Mouse (Mus musculus) liver, postnatal 0 days (tissue): ENCODE results near the gene Ceacam13. TPM values are rescaled to one million over a fixed set of nuclear protein-coding genes. Genes with fewer than 3 reads are reported as not detected.
"Not testable (repeated sequence)": the region's sequence is repeated elsewhere in the genome, so short reads cannot be mapped to it uniquely, and the experiment has no call there.

Experiments
- ATAC-seq: fragments of 200-750 bp; cut with Nextera tagmentation; 2 replicates; pipeline ENCODE4 v1.8.0; 2017; ENCODE audit warnings: mild to moderate bottlenecking, moderate library complexity
- DNase-seq: peaks from one replicate; pipeline ENCODE4 v3.0.0-alpha.2; 2016
- H3K27ac ChIP-seq: fragments of 300-500 bp; sonication (generic); 2 replicates; pipeline ENCODE4 v1.5.1; 2014; ENCODE audit warnings: antibody characterized with exemption, moderate library complexity, mild to moderate bottlenecking, low read depth
- H3K27me3 ChIP-seq: fragments of 300-500 bp; sonication (generic); 2 replicates; pipeline ENCODE4 v1.6.1; 2014; ENCODE audit warnings: low read length, control low read depth, mixed read lengths; ENCODE audit not compliant: insufficient read depth
- H3K36me3 ChIP-seq: fragments of 300-500 bp; sonication (generic); replicated peaks from 2 replicates; pipeline ENCODE4 v1.6.1; 2014; ENCODE audit warnings: mild to moderate bottlenecking, control low read depth, low read length, moderate library complexity, mixed read lengths; ENCODE audit not compliant: insufficient read depth
- H3K4me1 ChIP-seq: fragments of 300-500 bp; sonication (generic); 2 replicates; pipeline ENCODE4 v1.6.1; 2014; ENCODE audit warnings: antibody characterized with exemption, mild to moderate bottlenecking, control low read depth; ENCODE audit not compliant: insufficient read depth
- H3K4me2 ChIP-seq: fragments of 300-500 bp; sonication (generic); 2 replicates; pipeline ENCODE4 v1.6.1; 2014; ENCODE audit warnings: low read depth, mild to moderate bottlenecking, low read length, moderate library complexity, mixed read lengths
- H3K4me3 ChIP-seq: fragments of 300-500 bp; sonication (generic); 2 replicates; pipeline ENCODE4 v1.5.1; 2014; ENCODE audit warnings: low read depth, low read length
- H3K9ac ChIP-seq: fragments of 300-500 bp; sonication (generic); replicated peaks from 2 replicates; pipeline ENCODE4 v1.6.1; 2014; ENCODE audit warnings: mild to moderate bottlenecking, moderate library complexity
- H3K9me3 ChIP-seq: fragments of 300-500 bp; sonication (generic); 2 replicates; pipeline ENCODE4 v1.6.1; 2016; ENCODE audit warnings: mild to moderate bottlenecking, control low read depth, low read length, mixed read lengths
- CTCF ChIP-seq: sonication (generic); IDR thresholded peaks from 2 replicates; pipeline ENCODE4 v1.5.1; 2016; ENCODE audit warnings: antibody characterized with exemption, low read depth
- EP300 ChIP-seq: IDR thresholded peaks from 2 replicates; pipeline ENCODE4 v1.6.1; 2016; ENCODE audit warnings: antibody characterized with exemption, low read depth, mild to moderate bottlenecking
- WGBS: fragments of 180-500 bp; shearing (Covaris S2); extraction: QIAGEN DNeasy Blood & Tissue Kit; methylation state at CpG from one replicate; pipeline ENCODE4 v1.1.7; 2014; ENCODE audit not compliant: insufficient replicate concordance; 5-methylcytosine and 5-hydroxymethylcytosine counted together
- microRNA-seq: library from miRNA; unstranded; fragments of <30 nt; microRNA quantifications from one replicate; pipeline ENCODE4, GENCODE M21; 2016
- polyA plus RNA-seq: library from polyadenylated mRNA; unstranded; fragments of >200 nt; fragmentation: Nextera tagmentation; extraction: Ambion mirVana; gene quantifications from 2 replicates; pipeline ENCODE4 v1.2.1, GENCODE M21; 2015

Gene Ceacam13
- not detected in 2 replicates for polyA plus RNA-seq

DNA sequence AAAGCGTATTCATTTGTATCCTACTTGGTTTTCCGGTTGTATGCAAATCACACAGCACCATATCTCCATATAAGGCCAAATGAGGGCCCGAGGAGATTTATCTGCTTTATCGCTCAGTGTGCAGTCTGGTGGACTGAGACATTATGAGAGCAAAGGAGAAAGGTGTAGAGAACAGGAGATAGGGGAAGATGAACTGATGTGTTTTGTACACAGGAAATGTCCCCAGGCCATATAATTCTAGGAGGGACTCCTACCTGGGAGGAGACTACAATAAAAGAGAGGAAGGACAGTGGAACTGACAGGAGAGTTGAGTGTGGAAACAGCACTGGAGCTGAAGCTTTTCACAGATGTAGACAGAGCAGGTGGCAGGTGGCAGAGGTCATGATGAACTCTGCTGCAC lies at the start of gene Ceacam13:
Gene Ceacam13, plus strand, starts transcription at position 301 of the 400 bp plus-strand sequence.
- H3K27me3 ChIP-seq = no peaks in the 10 kb centered on the region
- H3K4me3 ChIP-seq = no peak within 1 kb of the TSS
- 73% methylated on average over 4 of the region's 4 CpGs for WGBS
- H3K9ac ChIP-seq = no peak within 1 kb of the TSS
- H3K27ac ChIP-seq = no peak within 1 kb of the TSS
- H3K36me3 ChIP-seq = no peaks in the 10 kb centered on the region
- ATAC-seq (no peak), DNase-seq (no peak)
- H3K4me1 ChIP-seq = no peaks in the 10 kb centered on the region
- TF ChIP-seq EP300 = no peak
- TF ChIP-seq CTCF = no peak
- H3K4me2 ChIP-seq = no peak within 1 kb of the TSS
- no peaks in the 10 kb centered on the region for H3K9me3 ChIP-seq

- TF ChIP-seq EP300 (no peak), CTCF (no peak)
- no peak within 1 kb of the TSS for H3K4me2 ChIP-seq
- WGBS = 64% methylated on average over 4 of the region's 4 CpGs
These were observed 37.9 kb upstream of the Ceacam13 start, which contains the start of gene Ceacam11 for GRCm38 (mm10) chr7:17971824-17972223. Gene Ceacam11 (plus strand): TSS chr7:17972124.

DNA sequence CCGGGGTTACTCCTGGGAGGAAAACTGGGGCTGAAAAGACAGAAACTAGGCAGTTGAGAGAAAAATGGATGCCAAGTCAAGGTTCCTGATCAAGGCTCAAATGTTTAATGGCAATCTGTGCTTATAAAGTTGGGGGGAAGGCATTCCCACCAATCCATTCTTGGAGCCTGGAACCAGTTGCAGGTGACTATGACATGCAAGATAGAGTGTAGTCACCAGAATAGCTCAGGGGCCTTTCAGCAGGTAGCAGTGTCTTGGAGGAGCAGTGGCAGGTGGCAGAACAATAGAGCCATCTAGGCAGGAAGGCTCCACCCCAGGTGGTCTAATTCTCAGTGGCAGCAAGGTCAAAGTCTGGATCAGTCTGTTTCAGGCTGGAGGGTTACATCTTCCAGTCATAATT lies 8.6 kb upstream of the Ceacam13 start:
- DNase-seq, H3K27me3 ChIP-seq, ATAC-seq, H3K4me2 ChIP-seq, H3K4me1 ChIP-seq, H3K36me3 ChIP-seq, H3K9ac ChIP-seq, H3K9me3 ChIP-seq, H3K4me3 ChIP-seq, H3K27ac ChIP-seq: not testable (repeated sequence)
- WGBS = 75% methylated on average over 1 of the region's 1 CpGs

More at GRCm38 (mm10) chr7:17971824-17972223, 37.9 kb upstream of the Ceacam13 start, which contains the start of gene Ceacam11:
- Histone ChIP-seq H3K27ac (no peak within 1 kb of the TSS), H3K4me1 (no peaks in the 10 kb centered on the region), H3K4me3 (no peak within 1 kb of the TSS), H3K9me3 (no peaks in the 10 kb centered on the region), H3K9ac (no peak within 1 kb of the TSS), H3K36me3 (no peaks in the 10 kb centered on the region), H3K27me3 (no peaks in the 10 kb centered on the region)
- DNase-seq = no peak
- ATAC-seq = no peak

- H3K4me2 ChIP-seq = no peak within 1 kb of the TSS
- no peaks in the 10 kb centered on the region for H3K4me1 ChIP-seq
- DNase-seq (no peak), ATAC-seq (no peak)
- H3K27ac ChIP-seq = no peak within 1 kb of the TSS
- no peaks in the 10 kb centered on the region for H3K27me3 ChIP-seq
- no peak within 1 kb of the TSS for H3K4me3 ChIP-seq
- H3K9me3 ChIP-seq = no peaks in the 10 kb centered on the region; the same call in 1 of the 2 replicates
- no peak for TF ChIP-seq EP300
- no peak for TF ChIP-seq CTCF
- no peaks in the 10 kb centered on the region for H3K36me3 ChIP-seq
- 67% methylated on average over 1 of the region's 1 CpGs for WGBS
- no peak within 1 kb of the TSS for H3K9ac ChIP-seq
These were observed 55.9 kb downstream of the Ceacam13 start, which contains the start of gene Ceacam12 for GRCm38 (mm10) chr7:18065629-18066028. Gene Ceacam12 (plus strand): TSS chr7:18065929.

Small RNAs within 50 kb of the gene (microRNA-seq; reads per million reads assigned to microRNA genes)
- gene Gm22414 = not detected

Other genes with a start within 250 kb of the Ceacam13 start
- not detected in 2 replicates for gene Ceacam14, start 197.3 kb upstream of the Ceacam13 start, polyA plus RNA-seq
- gene Gm5155, start 138.1 kb upstream of the Ceacam13 start, polyA plus RNA-seq = not detected in 2 replicates
- not detected in 2 replicates for gene Ceacam11, start 37.8 kb upstream of the Ceacam13 start, polyA plus RNA-seq
- gene Ceacam12, start 56.0 kb downstream of the Ceacam13 start, polyA plus RNA-seq = not detected in 2 replicates
- gene Igfl3, start 166.6 kb downstream of the Ceacam13 start, polyA plus RNA-seq = not detected in 2 replicates
- not detected in 2 replicates for gene Mill1, start 235.5 kb downstream of the Ceacam13 start, polyA plus RNA-seq